Mouse (Mus musculus) thymus, postnatal 14 days (tissue): Measurements from ENCODE around the gene Neurl2.
A peak's percentile ranks its signal among the peaks of the same experiment; 100 is the strongest.
"Not testable (repeated sequence)": the region's sequence is repeated elsewhere in the genome, so short reads cannot be mapped to it uniquely, and the experiment has no call there.

ENCODE experiments used
- DNase-seq: peaks from one replicate; pipeline ENCODE4 v3.0.0; 2021

Gene Neurl2

DNA sequence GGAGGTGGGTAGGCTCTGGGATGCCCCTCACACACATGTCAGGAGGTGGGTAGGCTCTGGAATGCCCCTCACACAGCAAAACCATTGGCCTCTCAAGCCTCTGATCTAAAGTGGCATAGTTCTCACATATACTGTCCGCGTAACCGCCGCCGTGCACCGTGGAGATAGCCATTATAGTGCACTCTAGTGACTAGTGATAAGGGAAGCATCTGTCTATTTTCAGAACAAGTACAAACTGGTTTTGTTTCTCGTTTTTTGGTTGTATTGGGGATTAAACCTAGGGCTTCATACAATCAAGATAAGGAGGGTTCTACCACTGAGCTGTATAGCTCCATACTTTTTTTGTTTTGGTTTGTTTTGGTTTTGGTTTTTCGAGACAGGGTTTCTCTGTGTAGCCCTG, 17.4 kb downstream of the Neurl2 start:
- DNase-seq = no peak

DNA sequence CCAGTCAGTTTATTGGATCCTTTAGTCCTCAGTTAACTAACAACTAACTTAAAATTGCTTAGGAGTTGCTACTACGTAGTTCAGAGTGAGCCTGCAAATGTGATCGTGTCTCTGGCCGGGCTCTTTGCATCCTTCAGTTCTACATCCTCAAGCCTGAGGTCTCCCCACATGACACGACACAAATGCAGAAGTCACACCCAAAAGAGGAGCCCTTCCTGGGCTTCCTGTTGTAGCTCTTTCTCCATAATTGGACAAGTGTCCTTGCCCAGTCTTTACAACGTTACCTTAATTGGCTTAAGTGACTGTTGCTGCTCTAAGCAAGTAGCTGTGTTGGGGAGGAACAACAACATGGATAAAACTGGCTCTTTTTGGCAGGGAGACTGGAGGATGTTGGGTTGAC, 17.9 kb downstream of the Neurl2 start:
- no peak for DNase-seq

DNA sequence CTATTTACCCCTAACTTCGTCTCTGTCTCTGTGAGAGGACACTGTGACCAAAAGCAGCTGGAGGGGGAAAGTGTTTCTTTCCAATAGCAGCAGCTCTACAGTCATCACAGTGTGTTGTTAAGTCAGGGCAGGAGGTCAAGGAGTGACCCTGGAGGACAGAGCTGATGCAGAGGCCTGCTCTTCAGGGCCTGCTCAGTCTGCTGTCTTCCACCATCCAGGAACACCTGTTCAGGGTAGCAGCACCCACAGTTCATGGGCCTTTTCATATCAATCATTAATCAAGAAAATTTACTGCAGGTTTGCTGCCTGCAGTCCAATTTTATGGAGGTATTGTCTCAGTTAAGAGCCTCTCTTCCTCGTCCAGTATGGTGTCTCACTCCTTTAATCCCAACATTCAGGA, 19.7 kb downstream of the Neurl2 start:
- no peak for DNase-seq

DNA sequence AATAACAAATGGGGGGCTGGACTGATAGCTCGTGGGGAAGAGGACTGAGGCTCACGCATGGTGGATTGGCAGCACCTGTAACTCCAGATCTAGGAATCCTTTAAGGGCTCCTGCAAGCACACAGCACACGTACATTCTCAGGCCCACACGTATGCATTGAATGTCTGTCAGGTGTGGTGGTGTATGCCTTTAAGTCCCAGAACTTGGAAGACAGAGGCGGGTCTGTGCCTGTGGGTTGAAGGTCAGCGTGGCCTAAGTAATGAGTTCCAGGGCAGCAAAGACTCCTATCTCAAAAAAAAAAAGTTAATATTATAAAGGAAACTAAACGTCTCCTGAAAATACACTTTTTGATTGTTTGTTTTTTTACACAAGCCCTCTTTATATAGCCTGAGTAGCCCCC, 26.6 kb downstream of the Neurl2 start:
- DNase-seq = no peak

DNA sequence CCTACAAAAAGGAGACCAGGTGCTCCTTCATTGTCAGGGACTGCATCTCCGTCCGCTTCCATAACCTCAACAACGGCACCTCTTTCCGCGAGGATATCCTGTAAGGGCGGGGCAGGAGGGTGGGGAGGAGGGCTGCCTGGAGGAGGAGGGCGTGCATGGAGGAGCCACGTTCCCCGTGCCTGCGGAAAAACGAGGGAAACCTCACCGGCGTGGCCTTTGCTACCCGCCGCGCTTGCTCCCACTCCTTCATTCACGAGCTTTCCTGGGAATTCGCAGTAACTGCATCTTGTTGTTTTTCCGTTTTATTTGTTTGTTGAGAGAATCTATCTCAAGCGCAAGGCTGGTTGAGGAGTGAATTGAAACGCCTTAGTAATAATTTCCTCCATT, 27.9 kb downstream of the Neurl2 start:
- DNase-seq = no peak

DNA sequence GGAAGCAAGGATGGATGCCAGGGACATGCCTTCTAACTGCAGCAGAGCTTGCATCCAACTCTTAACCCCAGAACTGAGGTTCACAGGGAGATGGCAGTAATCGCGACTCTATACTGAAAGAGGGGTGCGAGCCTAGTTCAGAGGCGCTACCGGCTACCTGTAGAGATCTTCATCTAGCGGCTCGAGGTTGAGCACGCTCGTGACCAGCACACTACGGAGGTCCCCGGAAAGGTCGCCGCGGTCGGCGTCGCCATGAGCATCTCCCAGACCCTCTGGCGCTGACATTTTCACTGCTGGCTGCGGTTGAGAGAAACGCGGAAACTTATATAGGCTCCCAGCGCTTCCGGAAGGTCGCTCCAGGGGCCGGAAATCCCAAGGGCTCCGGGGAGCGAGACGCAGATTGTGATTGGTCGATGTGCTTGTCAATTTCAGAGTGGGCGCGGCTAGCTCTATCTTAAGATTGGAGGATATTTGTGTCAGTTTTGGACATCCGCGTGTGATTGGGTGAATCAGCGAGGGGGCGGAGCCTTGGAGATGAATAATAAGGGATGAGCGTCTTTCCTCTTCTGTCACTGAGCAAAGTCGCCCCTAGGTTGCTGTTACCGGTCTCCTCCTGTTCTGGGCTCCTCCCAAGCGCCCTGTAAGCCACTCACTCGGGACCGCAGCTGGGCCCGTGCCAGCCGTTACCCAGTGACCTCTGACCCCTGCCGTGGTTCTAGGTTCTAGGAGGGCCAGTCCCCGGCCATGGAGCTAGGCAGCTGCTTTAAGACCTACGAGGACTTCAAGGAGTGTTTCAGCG, 28.5 kb downstream of the Neurl2 start, which contains the start of the genes Acot8 and Zswim3:
Gene Acot8 (minus strand): TSS at position 350 of the 799 bp plus-strand sequence.
Gene Zswim3 (plus strand): TSS at position 566 of the 799 bp plus-strand sequence.
- DNase-seq = peak; percentile 99

DNA sequence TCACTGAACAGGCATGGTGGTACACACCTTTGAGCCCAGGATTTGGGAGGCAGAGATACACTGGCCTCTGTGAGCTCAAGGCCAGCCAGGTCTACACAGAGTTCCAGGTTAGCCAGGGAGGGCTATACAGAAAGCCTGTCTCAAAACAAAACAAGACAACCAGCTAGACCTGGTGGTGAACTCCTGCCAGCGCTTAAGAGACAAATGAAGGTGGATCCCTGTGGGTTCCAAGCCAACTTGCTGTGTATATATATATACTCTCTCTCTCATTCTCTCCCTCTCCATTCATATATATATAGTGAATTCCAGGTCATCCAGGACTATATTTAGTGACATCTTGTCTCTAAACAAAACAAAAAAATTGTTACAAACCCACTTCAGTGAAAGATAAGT, 29.3 kb downstream of the Neurl2 start:
- no peak for DNase-seq

DNA sequence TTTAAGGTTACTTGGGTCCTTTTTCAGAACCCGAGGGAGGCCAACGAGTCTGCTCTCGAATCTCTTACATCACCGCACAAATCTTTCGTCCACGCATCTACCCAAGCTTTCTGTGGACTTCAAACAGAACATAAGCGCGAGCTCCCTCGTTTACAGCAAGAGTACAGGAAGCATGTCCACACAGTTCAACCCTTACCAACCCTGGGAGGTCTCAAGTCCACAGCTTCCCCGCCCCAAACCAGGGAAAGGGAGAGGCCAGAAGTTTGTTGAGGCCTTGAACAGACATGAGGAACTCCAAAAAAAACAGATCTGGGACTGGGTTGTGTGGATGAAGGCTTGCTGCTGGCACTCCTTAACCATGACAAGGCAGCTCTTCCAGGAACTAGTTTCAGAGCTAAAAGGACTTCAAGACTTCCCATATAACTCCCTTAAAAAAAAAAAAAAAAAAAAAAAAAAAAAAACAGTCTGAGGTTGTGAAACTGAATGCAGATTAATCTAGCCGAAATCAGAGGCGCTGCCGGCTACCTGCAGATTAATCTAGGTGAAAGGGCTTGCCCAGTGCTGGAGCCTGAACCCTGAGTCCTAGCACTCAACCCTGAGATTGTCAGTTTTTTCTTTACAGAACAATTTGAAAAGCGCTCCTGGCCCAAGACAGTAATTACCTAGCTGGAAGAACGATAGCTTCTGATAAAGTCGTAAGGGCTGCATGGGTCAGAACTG, 29.9 kb downstream of the Neurl2 start:
- DNase-seq = no peak

DNA sequence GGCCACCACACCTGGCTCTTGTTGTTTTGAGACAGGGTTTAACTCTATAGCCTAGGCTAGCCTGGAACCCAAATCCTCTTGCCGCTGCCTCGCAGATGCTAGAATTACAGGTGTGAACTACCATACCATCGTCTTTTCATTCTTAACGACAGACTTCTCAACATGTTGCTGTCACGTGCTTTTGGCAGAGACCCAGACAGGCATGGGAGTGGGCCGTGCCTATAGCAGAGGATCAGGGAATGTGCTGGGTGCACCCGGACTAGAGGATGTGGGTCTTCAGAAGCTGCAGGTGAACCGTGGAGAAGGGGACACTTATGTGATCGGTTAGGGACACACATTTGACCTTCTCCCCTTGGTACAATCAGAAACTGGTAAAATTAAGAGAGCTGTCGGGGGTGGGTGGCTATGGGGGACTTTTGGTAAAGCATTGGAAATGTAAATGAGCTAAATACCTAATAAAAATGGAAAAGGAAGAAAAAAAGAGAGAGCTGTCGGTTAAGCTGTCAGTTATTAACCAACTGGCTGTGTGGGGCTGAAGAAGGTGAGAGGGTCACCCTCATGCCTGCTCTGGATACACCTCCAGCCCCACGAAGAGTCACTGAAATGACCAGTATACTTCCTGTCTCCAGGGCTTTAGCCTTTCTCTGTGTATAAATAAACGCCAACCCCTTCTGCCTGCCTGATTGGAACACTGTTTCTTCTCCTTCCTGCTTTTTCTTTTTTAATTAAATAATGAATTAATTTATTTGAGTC, 32.8 kb downstream of the Neurl2 start:
- no peak for DNase-seq

DNA sequence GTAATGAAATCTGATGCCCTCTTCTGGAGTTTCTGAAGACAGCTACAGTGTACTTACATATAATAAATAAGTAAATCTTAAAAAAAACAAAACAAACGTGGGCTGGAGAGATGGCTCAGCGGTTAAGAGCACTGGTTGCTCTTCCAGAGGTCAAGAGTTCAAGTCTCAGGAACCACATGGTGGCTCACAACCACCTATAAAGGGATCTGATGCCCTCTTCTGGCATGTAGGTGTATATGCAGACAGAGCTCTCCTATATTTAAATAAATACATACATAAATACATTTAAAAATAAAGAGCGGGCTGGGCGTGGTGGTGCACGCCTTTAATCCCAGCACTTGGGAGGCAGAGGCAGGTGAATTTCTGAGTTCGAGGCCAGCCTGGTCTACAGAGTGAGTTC, 34.7 kb downstream of the Neurl2 start:
- not testable (repeated sequence) for DNase-seq

DNA sequence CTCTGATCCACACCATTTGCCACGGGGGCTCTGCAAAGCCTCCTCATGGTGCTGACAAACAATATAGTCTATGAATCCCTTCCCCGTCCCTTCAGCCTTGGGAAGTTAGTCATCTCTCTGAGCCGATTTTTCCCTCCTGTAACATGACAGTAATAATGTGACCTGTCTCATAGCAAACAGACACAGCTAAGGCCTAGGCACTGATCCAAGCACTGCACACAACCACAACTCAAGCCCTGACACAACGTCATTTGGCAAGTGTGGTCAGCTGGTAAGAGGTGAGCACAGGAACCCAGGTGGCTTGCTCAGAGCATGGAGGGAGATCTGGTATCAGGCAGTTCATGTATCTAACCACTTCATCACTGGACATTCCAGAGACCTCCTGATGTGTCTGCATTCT, 37.4 kb downstream of the Neurl2 start:
- no peak for DNase-seq

DNA sequence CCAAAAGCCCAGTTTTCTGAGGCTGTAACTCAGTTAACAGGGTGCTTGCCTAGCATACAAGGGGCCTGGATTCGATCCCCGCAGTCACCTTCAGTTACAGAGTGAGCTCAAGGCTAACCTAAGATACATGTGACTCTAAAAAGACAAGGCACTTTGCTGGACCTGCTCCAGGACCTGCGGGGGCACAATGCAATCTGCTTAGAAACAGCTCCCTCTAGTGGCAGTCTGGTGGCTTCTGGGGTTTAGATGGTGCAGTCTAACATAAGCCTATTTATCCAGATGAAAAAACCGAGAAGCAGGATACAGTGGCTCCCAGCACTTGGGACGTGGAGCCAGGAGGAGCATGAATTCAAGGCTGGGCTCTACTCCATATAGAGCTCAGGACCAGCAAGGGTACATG, 39.0 kb downstream of the Neurl2 start:
- peak; percentile 81 for DNase-seq

DNA sequence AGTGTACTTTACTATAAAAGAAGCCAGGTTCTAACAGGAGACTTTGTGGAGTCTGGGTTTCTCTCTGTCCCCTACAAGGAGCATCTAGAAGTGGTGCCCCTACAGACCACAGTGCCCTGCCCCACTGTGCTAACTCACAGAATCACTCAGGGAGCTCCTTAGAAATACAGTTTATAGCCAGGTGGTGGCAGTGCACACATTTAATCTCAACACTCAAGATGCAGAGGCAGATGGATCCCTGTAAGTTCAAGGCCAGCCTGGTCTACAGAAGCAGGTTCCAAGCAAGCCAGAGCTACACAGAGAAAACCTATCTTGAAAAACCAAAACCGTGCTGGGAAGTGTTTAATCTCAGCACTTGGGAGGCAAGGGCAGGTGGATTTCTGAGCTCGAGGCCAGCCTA, 39.5 kb downstream of the Neurl2 start:
- DNase-seq = peak; percentile 33

DNA sequence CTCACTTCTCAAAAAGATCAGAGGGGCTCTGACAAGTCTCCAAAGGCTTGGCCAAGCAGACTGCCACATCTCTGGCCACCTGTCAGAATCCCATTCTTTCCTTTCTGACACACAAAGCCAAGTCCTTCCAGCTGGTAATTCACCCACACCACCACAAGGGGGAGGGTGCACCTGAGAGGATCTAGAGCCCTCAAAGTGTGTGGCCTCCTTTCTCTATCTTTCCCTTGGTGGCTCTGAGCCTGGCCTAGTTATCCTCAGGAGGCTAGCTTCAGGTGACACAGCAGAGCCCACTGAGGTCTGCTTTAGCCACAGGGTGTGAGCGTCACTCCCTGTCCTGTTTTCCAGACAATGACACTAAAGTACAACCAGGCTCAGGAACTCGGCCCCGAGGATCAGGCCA, 40.0 kb downstream of the Neurl2 start:
- DNase-seq = peak; percentile 78

DNA sequence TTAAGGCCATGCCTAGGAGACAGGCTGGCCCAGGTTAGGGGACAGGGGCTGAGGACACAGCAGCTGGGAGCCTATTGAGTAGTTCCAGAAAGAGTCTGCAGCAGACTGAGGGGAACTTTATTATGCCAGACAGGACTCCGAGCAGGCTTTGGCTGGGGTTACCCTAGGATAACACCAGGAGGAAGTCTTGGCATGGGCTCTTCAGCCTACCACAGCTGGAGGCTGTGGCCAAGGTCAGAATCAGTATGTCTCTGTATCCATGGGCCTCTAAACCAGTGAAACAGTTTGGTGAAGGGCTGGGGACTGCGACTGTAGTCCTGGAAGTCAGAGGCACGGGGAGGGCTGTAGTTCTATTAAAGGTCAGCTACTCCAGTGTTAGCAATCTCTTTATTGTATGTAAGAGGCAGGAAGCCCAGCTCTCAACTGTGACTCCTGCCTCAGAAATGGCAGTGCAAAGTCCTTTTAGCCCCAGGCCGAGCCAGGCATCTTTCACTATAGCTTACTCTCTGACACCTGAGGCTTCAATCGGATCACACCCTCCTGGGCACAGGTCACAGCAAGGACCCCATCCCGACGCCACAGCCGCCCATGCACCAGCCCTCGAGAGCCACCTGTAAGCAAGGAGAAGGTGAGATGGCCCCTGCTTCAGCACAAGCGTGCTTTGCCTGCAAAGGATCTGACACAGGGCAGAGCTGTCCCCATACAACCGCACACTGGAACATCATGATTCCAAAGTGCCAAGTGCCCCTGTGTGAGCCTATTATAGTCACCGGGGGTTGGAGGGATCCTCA, 40.7 kb downstream of the Neurl2 start:
- DNase-seq = no peak

DNA sequence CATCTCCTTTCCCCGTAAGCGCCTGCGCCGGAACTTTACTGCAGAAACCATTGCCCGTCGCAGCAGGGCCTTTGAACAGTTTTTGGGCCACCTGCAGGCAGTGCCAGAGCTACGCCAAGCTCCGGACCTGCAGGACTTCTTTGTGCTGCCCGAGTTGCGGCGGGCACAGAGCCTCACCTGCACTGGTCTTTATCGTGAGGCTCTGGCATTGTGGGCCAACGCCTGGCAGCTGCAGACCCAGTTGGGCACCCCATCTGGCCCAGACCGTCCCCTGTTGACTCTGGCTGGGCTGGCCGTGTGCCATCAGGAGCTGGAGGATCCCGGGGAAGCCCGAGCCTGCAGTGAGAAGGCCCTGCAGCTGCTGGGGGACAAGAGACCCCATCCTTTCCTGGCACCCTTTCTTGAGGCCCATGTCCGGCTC, 41.4 kb downstream of the Neurl2 start:
- DNase-seq = no peak

DNA sequence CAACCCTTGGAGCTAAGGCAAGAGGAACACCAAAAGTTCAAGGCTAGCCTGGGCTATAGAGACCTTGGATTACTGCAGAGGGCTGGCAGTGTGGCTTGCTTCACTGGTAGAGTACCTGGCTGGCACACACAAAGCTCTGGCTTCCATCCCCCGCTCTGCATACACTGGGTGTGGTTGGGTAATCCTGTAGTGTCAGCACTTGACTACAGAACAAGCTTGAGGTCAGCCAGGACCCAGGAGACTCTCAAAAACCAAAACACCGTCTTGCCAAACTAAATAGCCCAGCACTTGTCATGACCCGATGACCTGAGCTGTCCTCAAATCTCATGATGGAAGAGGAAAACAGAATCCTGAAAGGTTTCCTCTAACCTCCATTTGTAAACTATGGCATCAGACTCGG, 42.8 kb downstream of the Neurl2 start:
- DNase-seq = no peak

DNA sequence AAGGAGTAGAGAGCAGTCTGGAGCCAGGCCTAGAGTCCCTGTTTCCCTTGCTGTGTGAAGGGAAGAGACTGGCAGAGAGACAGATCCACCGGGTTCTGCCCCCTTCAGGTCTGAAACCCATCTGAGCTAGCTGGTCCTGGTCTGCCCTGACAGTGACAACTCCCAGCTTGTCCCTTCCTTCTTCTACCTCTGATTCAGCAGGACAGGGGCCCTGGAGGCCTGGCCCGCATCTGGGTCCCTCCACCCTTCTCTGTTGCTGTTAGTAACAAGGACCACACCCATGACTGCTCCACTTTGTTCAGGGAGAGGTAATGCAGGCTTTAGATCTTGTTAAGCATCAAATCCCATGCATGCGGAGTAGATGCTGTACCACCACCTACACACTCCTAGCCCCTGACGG, 44.8 kb downstream of the Neurl2 start:
- DNase-seq = no peak

DNA sequence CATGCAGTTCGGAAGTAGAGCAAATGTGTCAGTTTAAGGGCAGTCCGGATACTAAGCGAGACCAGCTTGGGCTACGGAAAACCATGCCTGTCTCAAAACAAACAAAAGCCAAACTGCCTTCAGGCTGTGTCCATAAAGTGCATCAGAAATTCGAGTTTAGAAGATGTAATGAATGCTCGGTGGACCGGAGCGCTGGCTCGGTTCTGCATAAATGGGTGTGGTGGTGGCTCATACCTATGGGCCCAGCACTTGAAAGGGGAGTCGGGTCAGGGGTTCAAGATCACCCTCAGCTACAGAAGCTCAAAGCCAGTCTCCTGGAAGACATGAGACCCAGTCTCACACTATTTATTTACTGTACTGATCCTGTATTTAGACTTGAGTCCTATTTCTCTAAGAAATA, 45.5 kb downstream of the Neurl2 start:
- no peak for DNase-seq

DNA sequence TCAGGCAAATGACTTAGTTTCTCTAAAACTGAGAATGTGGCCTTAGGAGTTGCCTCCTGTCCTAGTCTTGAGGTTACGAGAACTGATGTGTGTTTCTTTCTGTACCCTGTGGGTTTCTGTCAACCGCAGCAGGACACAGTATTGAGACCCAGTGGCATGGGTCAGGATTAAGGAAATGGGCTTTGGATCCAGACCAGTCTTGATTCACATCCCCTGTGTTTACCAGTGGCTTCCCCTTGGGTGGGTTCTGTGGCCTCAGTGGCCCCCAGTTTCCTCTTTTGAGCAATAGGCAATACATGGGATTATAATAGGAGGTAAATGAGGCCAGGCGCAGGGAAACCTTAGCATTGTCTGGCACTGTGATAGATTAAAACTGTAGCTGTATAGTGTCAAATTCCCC, 46.2 kb downstream of the Neurl2 start:
- no peak for DNase-seq

DNA sequence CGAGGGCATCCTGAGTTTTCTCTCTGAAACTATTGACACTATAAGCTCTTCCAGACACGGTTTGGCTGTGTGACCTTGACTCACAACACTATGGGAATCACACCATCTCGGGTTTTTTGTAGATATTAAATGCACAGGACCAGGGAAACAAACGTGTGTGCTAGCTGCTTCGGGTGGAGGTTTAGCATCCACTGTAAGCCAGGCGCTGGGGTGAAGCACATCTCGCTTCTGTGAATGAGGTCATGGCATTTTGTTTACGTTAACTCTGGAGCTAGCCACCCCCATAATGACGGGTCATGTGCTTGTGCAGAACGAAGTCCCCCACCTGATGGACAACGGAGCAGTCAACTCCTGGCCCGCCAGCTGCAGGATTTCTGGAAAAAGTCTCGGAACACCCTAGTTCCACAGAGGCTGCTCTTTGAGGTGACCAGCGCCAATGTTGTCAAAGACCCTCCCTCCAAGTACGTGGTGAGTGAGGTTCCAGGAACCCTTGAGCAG, 46.8 kb downstream of the Neurl2 start:
- no peak for DNase-seq
